Mouse (Mus musculus) left cerebral cortex, adult 11 months (tissue): ENCODE measurements around the gene Gm17409.

Experiments
- DNase-seq: peaks from one replicate; pipeline ENCODE4 v3.0.0; 2022; ENCODE audit warnings: low spot score

Gm17409 gene

DNA sequence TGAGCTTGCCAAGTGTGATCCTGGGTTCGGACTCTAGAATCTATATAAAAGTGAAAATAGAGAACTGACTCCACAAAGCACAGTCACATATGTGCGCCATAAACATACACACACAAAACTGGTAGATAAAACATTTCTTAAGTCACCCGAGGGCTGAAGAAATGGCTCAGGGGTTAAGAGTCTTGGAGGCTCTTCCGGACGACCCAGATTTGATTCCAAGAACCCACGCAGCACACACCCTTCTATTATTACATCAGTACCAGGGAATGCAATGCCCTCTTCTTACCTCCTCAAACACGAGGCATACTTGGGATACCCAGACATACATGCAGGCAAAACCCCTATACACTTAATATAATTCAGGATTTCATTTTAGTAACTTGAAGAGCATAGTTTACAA, at the start of gene Gm17409:
Gm17409 (plus strand) TSS at position 301 of the 400 bp plus-strand sequence.
- no peak for DNase-seq

DNA sequence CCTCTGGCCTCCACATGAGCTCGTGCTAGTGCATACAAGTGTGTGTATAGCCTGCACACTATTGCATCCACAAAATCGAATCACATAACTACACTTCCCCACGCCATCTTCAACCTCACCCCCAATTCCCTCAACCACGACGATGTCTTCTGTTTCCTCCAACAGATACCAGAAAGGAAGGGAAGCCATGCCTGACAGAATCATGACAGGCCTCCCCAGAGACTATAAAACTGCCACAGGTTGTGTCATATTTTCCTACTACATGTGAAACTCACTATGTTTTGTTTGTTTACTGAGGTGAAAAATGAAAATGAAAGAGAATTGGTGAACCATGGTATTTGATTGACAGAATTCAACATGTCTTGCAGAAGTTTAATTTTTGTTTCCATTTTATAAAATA, 46.6 kb upstream of the Gm17409 start:
- no peak for DNase-seq

DNA sequence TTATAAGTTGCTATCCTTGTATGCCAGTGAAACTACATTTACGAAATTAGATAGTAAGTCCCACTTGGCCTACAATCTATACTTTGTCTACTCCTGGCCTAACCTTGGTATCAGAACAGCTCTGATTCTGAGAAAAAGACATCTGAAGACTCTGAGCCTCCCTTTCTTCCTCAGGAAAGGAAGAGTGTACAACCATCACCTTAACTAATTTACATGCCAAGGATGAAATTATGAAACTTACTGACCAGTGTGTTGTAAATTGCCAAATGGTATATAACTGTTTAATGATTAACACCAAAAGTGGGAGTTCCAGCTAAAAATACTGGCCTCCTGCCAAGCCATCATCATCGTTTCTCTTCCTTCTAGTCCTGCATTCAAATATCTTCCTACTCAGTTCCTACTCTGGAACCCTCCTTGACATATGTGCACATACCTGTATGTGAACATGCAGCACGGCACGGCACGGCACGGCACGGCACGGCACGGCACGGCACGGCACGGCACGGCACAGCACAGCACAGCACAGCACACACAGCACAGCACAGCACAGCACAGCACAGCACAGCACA, 44.4 kb upstream of the Gm17409 start:
- DNase-seq = no peak

DNA sequence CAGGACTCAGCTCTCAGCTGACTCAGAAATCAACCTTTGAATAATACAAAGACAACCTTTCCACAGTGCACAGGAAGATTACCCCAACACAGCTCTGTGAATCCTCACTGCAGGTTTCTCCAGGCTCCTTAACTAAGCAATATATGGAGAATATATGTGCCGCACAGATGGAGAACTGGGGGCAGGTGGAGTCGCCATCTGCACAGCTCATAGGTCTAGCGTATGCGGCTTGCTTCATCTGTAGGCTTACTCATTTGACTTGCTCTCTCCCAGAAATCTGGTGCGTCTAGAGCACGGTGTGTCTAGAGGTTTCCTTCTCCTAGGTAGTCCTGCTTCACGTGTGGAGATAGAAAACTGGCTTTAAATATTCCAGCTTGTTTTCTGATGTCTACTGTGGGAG, 37.7 kb upstream of the Gm17409 start:
- peak; percentile 55 for DNase-seq

DNA sequence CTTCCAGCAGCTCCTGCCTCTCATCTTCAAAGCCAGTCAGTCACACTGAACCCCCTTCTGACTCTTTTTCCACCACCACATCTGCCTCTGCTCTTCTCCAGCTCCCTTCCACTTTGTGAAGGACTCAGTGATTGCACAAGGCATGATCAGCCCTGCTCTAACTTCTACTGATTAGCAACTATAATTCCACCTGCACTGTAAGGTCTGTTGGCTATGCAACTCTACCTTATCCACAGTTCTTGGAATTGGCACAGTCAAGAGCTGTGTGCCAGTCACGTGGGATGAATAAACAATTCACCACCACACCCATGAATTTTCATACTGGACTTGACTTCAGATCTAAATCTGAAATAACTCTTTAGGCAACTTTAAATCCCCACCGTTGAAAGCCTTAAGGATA, 36.6 kb upstream of the Gm17409 start:
- DNase-seq = no peak

DNA sequence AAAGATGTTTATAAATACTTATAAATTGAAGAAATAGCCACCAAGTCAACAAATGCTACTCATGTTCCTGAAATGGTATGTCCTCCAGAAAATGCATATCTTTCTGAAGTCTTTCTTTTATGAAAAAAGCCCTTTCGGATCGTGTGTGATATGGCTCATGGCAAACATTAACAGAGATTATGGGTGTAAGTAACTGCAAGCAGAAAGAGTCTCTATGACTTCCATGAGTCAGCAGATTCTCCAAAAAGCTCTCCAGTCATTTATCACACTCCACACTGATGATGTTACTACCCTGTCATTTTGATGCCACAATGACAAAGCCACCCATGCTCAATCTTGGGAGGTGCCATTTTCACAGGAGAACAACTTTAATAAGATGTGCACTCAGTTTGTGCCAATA, 35.5 kb upstream of the Gm17409 start:
- DNase-seq = no peak

DNA sequence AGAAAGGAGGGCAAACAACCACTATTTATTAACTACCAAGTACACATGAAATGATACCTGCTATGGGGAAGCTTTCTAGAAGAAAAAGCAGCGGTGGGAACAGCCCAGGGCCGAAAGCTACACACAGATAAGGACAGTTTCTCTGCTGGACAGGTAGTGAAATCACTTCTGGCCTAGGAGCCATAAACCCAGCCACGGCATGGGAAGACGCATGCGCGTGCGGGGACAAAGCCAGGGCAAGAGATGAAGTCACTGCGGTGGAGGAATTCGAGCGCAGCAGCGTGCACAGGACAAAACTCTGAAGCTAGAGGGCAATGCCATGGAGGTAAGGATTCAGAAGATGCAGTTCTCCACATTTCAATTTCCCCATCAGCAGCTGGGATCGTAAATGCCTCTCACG, 34.4 kb upstream of the Gm17409 start:
- no peak for DNase-seq

DNA sequence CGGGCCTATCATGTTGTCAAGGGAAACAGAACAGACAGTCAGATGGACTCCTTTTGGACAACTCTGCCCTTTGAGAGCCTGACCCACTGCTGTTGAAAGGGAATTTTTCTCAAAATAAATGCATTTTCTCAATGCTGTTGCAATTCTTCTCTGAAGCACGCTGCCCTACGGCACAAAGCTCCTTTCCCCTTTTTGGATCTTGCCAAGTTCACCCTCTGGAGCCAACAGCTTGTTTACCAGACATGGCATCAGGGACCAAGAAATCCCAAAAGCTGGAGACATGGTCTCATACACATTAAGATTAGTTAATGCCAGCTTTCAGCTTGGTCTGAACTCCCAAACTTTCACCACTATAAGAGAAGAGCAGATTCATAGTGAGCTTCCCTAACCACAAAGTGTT, 33.0 kb upstream of the Gm17409 start:
- no peak for DNase-seq

DNA sequence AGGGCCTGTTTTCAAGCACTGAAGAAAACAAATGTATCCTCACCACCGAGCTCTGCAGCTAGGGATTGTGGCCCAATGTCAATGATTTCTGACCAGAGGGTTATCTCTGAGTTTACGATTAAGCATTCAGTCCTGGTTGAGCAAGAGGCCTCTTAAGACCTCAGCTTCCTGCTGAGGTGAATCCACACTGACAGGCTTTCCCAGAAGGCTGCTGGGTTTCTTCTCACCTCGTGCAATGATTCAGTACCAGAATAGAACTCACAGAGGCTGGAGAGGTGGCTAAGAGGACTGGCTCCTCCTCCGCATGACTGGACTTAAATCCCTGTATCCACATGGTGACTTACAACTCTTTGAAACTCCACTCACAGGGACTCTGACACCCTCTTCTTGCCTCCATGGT, 26.8 kb upstream of the Gm17409 start:
- DNase-seq = no peak

DNA sequence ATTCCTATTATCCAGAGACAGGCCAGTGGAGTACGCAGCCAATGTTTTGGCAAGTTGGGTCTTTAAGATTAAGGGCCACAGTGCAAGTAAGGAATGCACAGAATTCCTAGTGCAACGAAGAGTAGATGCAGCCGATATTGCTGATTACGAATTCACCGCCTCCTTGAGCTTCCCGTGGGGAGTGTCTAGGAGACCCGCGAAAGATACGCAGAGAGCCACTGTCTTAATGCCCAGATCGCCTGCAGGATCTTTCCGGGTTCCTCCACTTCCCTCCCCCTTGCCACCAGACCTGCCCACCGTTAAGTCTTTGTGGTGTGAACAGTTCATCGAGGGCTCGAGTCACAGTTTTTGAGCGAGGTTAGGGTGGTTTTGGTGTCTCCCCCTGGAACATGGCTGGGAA, 22.9 kb upstream of the Gm17409 start:
- DNase-seq = no peak

DNA sequence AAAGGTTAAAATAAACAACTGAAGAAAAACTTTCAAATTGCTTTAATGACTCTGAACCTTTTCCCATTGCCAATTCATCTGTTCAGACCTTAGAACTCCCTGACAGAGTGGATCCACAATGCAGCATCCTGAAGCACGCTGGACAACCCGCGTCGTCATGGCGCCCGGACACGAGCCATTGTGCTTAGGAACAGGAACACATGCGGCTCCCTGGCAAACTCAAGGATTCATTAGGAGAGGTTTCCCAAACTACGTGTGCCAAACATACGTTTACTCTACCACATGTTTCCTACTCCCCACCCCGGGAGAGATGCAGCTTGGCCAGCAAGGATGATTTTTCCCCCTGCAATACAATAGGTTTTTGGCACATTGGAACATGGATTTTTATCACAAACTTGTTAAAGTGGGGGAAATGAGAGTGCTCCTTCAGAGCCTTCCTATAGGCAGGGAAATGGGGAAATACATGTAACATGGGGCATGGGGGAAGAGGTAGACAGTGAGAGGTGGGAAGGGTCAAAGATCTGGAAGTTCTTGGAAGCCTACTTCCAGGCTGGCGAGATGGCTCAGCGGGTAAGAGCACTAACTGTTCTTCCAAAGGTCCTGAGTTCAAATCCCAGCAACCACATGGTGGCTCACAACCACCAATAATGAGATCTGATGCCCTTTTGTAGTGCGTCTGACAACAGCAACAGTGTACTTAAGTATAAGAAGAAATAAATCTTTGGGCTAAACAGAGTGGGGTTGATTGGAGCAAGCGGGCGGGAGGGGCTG, 15.6 kb upstream of the Gm17409 start:
- DNase-seq = no peak

DNA sequence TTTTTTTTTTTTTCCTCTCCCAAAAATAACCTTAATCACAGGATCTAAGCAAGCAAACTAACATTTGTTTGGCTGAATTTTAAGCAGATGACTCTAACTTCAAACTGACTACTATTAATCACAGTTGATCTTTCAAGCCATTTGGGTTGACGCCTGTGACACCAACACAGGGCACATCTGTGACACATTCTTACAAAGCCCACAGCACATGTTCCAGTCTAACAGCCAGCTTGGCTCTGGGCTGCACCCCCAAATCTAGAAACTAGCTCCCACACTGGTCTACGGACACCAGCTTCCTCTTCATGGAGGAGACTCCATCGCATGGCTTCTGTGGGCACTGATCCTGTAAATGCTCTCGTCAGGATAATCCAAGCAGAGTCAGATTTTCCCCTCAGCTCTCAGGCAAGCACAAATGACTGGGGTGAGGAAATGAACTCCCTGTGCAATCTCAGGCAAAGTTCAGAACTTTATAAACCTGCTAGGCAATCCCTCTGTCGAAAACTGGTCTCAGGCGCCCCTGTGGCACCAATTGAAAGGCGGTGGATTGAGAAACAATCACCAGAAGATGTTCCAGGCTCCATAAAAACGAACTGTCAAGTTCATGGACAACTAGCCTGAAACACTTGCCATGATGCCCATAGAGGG, 13.0 kb upstream of the Gm17409 start:
- DNase-seq = no peak

DNA sequence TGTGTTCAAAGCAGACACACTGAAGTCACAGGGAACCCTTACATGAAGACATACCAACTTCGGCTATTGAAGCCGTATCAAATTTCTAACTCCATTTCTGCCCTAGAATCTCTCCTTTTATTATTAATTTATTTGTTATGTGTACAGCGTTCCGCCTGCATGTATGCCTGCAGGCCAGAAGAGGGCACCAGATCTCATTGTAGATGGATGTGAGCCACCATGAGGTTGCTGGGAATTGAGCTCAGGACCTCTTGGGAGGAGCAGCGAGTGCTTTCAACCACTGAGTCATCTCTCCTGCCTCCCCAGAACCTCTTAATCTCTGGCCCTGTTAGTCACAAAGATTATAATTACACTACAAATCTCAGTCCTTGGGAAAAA, 12.4 kb upstream of the Gm17409 start:
- no peak for DNase-seq

DNA sequence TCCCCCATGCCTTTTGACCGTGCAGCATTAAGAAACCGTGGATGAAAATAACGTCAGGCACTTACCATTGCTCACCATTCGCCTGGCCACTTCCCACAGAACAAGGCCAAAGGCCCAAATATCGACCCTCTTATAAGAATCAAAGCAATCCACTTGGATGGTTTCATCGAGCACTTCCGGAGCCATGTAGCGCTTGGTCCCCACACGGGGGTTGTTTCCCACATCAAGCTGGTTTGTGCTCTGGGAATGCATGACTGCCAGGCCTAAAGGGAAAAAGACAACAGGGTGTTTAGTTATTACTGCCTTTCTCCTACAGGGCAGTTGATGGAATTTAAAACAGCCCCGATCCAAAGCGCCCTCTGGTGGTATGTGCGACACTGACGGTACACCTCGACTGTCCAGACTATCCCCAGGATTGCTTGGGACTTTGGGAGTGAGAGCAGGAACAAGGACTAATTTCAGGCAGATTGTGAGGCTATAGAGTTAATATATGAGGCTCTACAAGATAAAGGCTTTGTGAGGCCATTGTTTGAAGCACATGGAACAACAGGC, 11.0 kb upstream of the Gm17409 start:
- no peak for DNase-seq

DNA sequence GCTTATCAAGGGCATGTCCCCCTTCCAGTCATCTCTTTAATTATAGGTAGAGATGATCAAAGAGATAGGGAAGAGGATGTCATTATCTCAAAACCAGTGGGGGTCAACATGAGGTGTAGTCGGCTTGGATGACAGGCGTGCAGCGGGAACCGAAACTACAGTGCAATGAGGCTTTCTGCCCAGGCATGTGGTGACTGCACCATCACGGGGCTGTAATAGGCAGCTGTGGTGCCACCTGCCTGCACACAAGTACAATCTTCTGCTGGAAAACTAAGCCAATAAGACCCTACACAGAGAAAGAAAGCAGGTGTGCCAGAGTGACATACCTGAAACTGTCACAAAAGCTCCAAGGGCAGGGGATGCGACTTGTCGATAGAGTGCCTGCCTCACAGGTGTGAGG, 374 bp downstream of the Gm17409 start:
- DNase-seq = no peak

DNA sequence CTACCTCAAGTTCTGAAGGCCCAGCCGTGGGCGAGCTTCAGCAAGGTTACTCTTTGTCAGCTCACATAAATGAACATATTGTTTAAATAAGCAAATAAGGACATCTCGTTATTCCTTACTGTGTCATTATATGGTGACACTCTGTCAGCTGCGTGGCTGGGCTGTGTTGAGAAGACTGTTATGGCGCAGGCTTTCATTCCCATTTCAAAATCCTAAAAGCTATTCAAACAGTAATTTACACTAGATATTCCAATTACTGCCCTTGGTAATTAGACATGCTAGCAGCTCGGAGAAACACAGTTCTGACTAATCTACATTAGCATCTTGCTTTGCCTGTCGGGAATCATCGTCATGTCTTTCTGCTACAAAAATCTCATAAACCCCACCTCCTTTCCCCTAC, 5.7 kb downstream of the Gm17409 start:
- DNase-seq = no peak

DNA sequence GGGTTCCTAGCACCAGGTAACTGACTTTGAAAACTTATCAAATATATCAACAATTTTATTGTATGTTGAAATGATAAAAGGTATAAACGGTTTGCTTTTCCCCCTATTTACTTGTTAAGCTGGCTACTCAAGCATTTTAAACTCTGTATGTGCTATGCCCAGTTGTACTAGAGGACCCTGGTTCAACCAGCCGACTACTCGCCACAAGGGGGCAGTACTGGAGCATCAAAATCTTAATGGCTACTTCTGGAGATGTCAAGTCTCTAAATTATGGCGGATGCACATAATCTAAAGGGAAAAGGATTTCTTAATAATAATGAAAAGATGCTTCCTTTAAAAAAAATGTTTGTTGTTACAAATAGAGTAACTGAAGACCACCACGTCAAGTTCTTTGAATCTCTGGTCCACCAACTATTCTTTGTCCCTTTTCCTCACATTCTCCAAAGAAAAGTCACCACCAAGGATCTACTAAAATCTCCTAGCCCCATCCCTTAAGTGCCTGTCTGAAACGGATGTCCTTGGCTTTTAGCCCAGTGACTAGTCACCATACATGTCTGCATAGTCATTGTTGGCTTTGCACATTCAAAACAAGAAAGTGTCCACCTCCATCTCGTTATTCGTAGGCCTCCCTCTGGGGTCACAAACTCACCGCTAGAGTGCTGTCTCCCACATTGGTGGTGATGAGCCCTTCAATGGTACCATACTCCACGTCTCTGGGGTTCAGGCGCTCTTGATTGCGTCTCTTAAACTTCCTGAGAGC, 7.2 kb downstream of the Gm17409 start:
- peak; percentile 77 for DNase-seq

DNA sequence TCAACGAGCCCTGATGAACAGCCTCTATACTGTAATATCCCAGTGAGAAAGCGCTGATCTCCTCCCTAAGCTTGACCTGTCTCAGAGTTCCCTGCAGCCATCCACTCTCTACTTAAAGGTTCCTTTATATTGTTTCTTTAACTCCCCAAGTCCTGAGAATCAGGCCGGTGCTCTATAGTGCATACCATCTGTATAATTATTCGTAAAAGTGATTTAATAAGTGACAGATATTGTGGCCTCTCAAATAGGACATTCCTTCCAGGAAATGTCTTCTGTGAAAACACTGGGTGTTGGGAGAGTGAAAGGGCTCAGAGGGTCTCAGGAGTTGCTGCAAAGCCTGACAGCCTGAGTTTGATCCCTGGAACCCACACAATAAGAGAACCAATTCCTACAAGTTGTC, 8.2 kb downstream of the Gm17409 start:
- no peak for DNase-seq

DNA sequence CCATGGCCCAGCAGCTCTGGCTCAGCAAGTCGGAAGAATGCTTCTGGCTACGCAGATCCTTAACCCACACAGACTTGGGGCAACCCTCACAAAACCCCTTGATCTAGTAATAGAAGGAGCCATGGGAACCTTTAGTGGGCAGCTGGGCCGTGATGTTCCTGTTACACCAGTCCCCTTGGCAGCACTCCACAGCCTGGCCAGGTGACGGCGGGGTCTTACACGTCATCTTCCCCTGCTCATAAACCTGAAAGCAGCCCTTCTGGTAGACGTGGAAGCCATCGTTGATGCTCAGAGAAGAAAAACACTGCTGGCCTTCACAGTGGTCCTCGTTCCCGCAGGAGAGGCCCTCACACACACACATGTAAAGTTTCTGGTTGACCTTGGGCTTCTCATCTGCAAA, 9.6 kb downstream of the Gm17409 start:
- no peak for DNase-seq

DNA sequence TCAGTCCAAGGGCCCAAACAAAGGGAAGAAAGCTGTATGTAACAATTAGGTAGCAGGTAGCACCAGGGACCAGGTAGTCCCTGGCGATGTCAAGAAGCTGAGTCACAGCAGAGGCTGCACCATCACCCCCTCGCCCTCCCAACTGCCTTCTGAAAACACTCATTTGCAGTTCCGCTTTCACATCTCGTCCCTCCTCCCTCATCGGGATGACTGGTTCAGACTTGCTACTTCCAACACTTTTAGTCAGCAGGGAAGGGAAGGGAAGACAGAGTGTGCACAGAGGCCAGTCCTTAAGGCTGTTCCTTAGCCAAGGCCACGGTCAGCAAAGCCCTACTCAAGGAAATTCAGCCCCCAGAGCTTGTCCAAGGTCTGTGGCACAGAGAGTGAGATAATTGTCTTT, 10.8 kb downstream of the Gm17409 start:
- DNase-seq = no peak

DNA sequence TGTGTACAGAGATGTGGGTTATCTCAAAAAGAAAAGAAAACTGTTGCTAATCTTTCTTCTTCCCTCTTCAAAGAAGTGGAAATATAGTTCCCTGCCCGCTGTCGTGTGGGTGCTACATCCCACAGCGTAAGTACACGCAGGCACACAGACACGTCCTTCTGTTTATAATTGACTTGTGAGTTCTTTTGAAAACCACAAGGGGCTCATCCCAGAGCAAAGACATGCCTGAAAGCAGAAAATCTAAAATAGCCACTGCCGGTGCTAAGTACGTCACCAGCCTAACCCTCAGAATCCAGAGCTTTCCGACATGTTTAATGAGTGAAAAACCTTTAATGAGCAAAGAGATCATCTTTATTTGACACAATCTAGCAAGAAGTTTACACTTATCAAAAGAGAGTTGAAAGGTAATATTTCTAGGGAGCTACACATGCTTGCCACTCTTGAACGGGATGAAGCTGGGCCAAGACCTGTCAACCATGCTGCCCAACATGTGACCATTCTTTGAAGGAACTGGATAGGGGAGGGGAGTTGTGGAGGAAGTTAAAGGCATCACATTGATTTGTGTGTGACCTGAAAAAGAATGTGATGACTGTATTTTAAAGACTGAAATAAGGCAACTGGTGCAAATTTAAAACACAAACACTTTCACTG, 11.7 kb downstream of the Gm17409 start:
- no peak for DNase-seq
